Mouse (Mus musculus): ENCODE results near the gene Tiprl.

DNA sequence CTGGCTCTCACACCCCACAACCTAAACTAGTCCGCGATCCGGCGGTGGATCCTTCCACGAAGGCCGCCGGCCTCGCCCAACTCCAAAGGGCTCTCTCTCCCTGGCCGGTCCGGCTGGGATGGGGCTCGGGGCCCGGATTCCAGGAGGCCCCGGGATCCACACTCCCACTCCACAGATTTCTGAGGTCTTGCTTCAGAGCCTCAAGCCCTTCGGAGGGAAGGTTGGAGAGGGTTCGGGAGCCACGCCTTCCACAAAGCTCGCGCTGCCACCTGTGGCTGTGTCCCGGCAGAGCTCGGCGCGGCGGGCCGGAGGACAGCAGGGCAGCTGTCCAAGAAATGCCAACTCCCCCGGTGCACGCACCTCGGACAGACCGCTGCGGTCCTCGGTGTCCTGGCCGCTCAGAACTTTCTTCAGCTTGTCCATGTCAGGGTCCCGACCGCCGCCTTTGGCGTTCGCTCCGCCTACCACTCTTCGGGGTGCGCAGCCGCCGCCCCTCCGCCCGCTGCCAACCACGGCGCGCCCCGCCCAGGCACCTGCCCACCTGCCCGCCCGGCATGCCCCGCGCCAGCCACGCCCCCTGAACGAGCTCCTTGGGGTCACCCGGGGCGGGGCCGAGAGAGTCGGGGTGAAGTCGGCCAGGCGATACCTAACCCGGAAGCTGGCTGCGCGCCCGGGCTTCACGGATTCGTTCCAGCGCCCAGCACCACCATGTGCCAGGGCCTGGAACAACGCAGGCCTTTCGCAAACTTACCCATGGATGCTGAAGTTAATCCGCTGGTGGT lies 42.7 kb downstream of the Tiprl start, which contains the start of gene Sft2d2:
- no peak for TF ChIP-seq GATA1 (IDR thresholded peaks at IDR 0.05; ENCODE audit: borderline replicate concordance, low read length)
- TF ChIP-seq FLI1 (IDR thresholded peaks at IDR 0.05; ENCODE audit: low read length): no peak

Measured in megakaryocyte, embryonic 14.5 days (primary cell).